Comparison of ENCODE assay signal across 8 mouse cellular contexts in genomic region chr13:34272275-34273054, GRCm38 (mm10).
DNase-seq lines count a peak whose midpoint lies in the region; ATAC-seq and TF ChIP-seq lines count a peak whose summit lies in the region.
"Had no signal": no experiment of that assay in that cellular context is flagged by ENCODE, and none has a peak within 500 bp of the region (broad histone marks: within the 10 kb centered on the region; RNA-seq: fewer than 3 reads in every experiment).

No protein-coding gene starts in this region.

- no peak overlapping the region for H3K4me3 ChIP-seq in midbrain, embryonic 13.5 days (replicated peaks)
- H3K4me3 ChIP-seq in midbrain, postnatal 0 days (ENCODE audit: low read depth, low read length) = no peak overlapping the region
- H3K4me3 ChIP-seq in embryonic facial prominence, embryonic 14.5 days (ENCODE audit: low read depth, low read length) = no peak overlapping the region
- no peak overlapping the region for H3K4me3 ChIP-seq in limb, embryonic 14.5 days (replicated peaks; ENCODE audit: low read length)
- no peak overlapping the region for H3K4me3 ChIP-seq in midbrain, embryonic 15.5 days

- 40% methylated on average over 8 of the region's 8 CpGs for WGBS in midbrain, embryonic 13.5 days
- 34% methylated on average over 8 of the region's 8 CpGs for WGBS in midbrain, postnatal 0 days
- 7% methylated on average over 8 of the region's 8 CpGs for WGBS in embryonic facial prominence, embryonic 14.5 days
- WGBS in limb, embryonic 14.5 days = 12% methylated on average over 8 of the region's 8 CpGs
- 43% methylated on average over 8 of the region's 8 CpGs for WGBS in midbrain, embryonic 15.5 days

- no peaks in the 10 kb centered on the region for H3K9me3 ChIP-seq in midbrain, embryonic 13.5 days
- H3K9me3 ChIP-seq in midbrain, postnatal 0 days (ENCODE audit: low read length) = no peaks in the 10 kb centered on the region
- no peaks in the 10 kb centered on the region for H3K9me3 ChIP-seq in embryonic facial prominence, embryonic 14.5 days (ENCODE audit: control insufficient read depth, low read length)
- H3K9me3 ChIP-seq in limb, embryonic 14.5 days (ENCODE audit: control insufficient read depth, low read length) = no peaks in the 10 kb centered on the region
- H3K9me3 ChIP-seq in midbrain, embryonic 15.5 days = no peaks in the 10 kb centered on the region

- H3K36me3 ChIP-seq in midbrain, embryonic 13.5 days = peaks cover 19% of the 10 kb centered on the region
- no peaks in the 10 kb centered on the region; the same call in 1 of the 2 replicates for H3K36me3 ChIP-seq in midbrain, postnatal 0 days (ENCODE audit: insufficient read depth, low read length)
- no peaks in the 10 kb centered on the region for H3K36me3 ChIP-seq in embryonic facial prominence, embryonic 14.5 days (ENCODE audit: control insufficient read depth, insufficient read depth, low read length)
- no peaks in the 10 kb centered on the region for H3K36me3 ChIP-seq in limb, embryonic 14.5 days (ENCODE audit: control insufficient read depth, insufficient read depth, low read length)
- no peaks in the 10 kb centered on the region for H3K36me3 ChIP-seq in midbrain, embryonic 15.5 days (replicated peaks)

- H3K4me1 ChIP-seq in midbrain, embryonic 13.5 days (replicated peaks) = peaks cover 45% of the 10 kb centered on the region
- H3K4me1 ChIP-seq in midbrain, postnatal 0 days (ENCODE audit: insufficient read depth, low read length) = peaks cover 12% of the 10 kb centered on the region; the same call in 1 of the 2 replicates
- peaks cover 18% of the 10 kb centered on the region for H3K4me1 ChIP-seq in embryonic facial prominence, embryonic 14.5 days (ENCODE audit: control insufficient read depth, insufficient read depth, low read length)
- H3K4me1 ChIP-seq in limb, embryonic 14.5 days (ENCODE audit: control insufficient read depth, insufficient read depth, low read length) = peaks cover 19% of the 10 kb centered on the region
- H3K4me1 ChIP-seq in midbrain, embryonic 15.5 days = peaks cover 36% of the 10 kb centered on the region

- no peak for TF ChIP-seq POLR2A in limb, embryonic 14.5 days (IDR thresholded peaks at IDR 0.05; ENCODE audit: borderline replicate concordance, extremely low read depth, insufficient read depth, insufficient read length)

- no peak for TF ChIP-seq CTCF in midbrain, postnatal 0 days (IDR thresholded peaks at IDR 0.05)

- H3K27me3 ChIP-seq in midbrain, embryonic 13.5 days = no peaks in the 10 kb centered on the region
- no peaks in the 10 kb centered on the region for H3K27me3 ChIP-seq in midbrain, postnatal 0 days (ENCODE audit: insufficient read depth, low read length)
- H3K27me3 ChIP-seq in embryonic facial prominence, embryonic 14.5 days (replicated peaks; ENCODE audit: control insufficient read depth, insufficient read depth, low read length) = no peaks in the 10 kb centered on the region
- H3K27me3 ChIP-seq in limb, embryonic 14.5 days (ENCODE audit: control insufficient read depth, insufficient read depth, low read length) = no peaks in the 10 kb centered on the region
- no peaks in the 10 kb centered on the region for H3K27me3 ChIP-seq in midbrain, embryonic 15.5 days (replicated peaks)

- no peak overlapping the region for H3K9ac ChIP-seq in midbrain, embryonic 13.5 days (replicated peaks)
- no peak overlapping the region for H3K9ac ChIP-seq in midbrain, postnatal 0 days (replicated peaks; ENCODE audit: low read length, poor library complexity, severe bottlenecking)
- H3K9ac ChIP-seq in embryonic facial prominence, embryonic 14.5 days (ENCODE audit: low read depth, low read length) = no peak overlapping the region
- no peak overlapping the region for H3K9ac ChIP-seq in limb, embryonic 14.5 days (ENCODE audit: low read depth, low read length, severe bottlenecking)
- H3K9ac ChIP-seq in midbrain, embryonic 15.5 days = no peak overlapping the region

- no peak for DNase-seq in midbrain, postnatal 0 days (ENCODE audit: low spot score)
- peak; percentile 77 for DNase-seq in embryonic facial prominence, embryonic 14.5 days (ENCODE audit: low spot score)
- peak; percentile 40 for DNase-seq in limb, embryonic 14.5 days (ENCODE audit: low spot score)
- no peak for DNase-seq in kidney, postnatal 36 days

- H3K27ac ChIP-seq in midbrain, embryonic 13.5 days = peak overlapping the region; percentile 58
- H3K27ac ChIP-seq in midbrain, postnatal 0 days (ENCODE audit: low read depth, low read length) = no peak overlapping the region
- no peak overlapping the region for H3K27ac ChIP-seq in embryonic facial prominence, embryonic 14.5 days (replicated peaks; ENCODE audit: low read depth, low read length)
- H3K27ac ChIP-seq in limb, embryonic 14.5 days (replicated peaks; ENCODE audit: low read depth, low read length) = 0 out of 2 replicates have a peak overlapping the region, but pooled peaks have one; percentile 48
- H3K27ac ChIP-seq in midbrain, embryonic 15.5 days = peak overlapping the region; percentile 24; the same call in 1 of the 2 replicates
- H3K27ac ChIP-seq: kidney, postnatal 0 days had no signal

- peak; percentile 31; the same call in 1 of the 2 replicates for ATAC-seq in midbrain, embryonic 13.5 days
- ATAC-seq in midbrain, postnatal 0 days (ENCODE audit: low FRiP score) = no peak
- peak; percentile 53 for ATAC-seq in embryonic facial prominence, embryonic 14.5 days (ENCODE audit: low read depth)
- ATAC-seq in limb, embryonic 14.5 days (ENCODE audit: low FRiP score, low read depth) = no peak; the same call in 1 of the 2 replicates
- ATAC-seq in midbrain, embryonic 15.5 days (replicated peaks) = no peak
- no peak for ATAC-seq in frontal cortex, adult (ENCODE audit: low TSS enrichment)

- H3K4me2 ChIP-seq in midbrain, embryonic 13.5 days (replicated peaks) = no peak overlapping the region
- H3K4me2 ChIP-seq in midbrain, postnatal 0 days (ENCODE audit: low read depth, low read length, poor library complexity, severe bottlenecking) = no peak overlapping the region
- H3K4me2 ChIP-seq in embryonic facial prominence, embryonic 14.5 days (ENCODE audit: low read depth, low read length) = no peak overlapping the region
- peak overlapping the region; percentile 23; the same call in 1 of the 2 replicates for H3K4me2 ChIP-seq in limb, embryonic 14.5 days (replicated peaks; ENCODE audit: low read depth, low read length, severe bottlenecking)
- no peak overlapping the region for H3K4me2 ChIP-seq in midbrain, embryonic 15.5 days

Comparison
In these comparisons a context has a peak if more than half of its experiments do, and no peak if none do; other contexts are left out.
1. ATAC-seq: peak in midbrain, embryonic 13.5 days (single experiment) and embryonic facial prominence, embryonic 14.5 days (single experiment); none in midbrain, postnatal 0 days (single experiment), limb, embryonic 14.5 days (single experiment), midbrain, embryonic 15.5 days (single experiment) and frontal cortex, adult (single experiment).
2. H3K27ac ChIP-seq: peak in midbrain, embryonic 13.5 days (single experiment), limb, embryonic 14.5 days (single experiment) and midbrain, embryonic 15.5 days (single experiment); none in midbrain, postnatal 0 days (single experiment) and embryonic facial prominence, embryonic 14.5 days (single experiment).
3. DNase-seq: peak in embryonic facial prominence, embryonic 14.5 days (single experiment) and limb, embryonic 14.5 days (single experiment); none in midbrain, postnatal 0 days (single experiment) and kidney, postnatal 36 days (0 of 2).